Mouse (Mus musculus) forebrain, embryonic 11.5 days (tissue): ENCODE results near the gene 1700029J07Rik. TPM values are rescaled to one million over a fixed set of nuclear protein-coding genes. Genes with fewer than 3 reads are reported as not detected.

ENCODE experiments used
- ATAC-seq: fragments of 200-750 bp; cut with Nextera tagmentation; replicated peaks from 2 replicates; pipeline ENCODE4 v1.8.0; 2017; ENCODE audit warnings: moderate TSS enrichment; ENCODE audit not compliant: low FRiP score
- DNase-seq: peaks from one replicate; pipeline ENCODE4 v3.0.0-alpha.2; 2017; ENCODE audit warnings: low spot score
- H3K27ac ChIP-seq: fragments of 300-500 bp; sonication (generic); 2 replicates; pipeline ENCODE4 v1.5.1; 2014; ENCODE audit warnings: low read depth, low read length
- H3K27me3 ChIP-seq: fragments of 300-500 bp; sonication (generic); 2 replicates; pipeline ENCODE4 v1.6.1; 2014; ENCODE audit warnings: mild to moderate bottlenecking, low read length, mixed read lengths; ENCODE audit not compliant: control insufficient read depth, insufficient read depth
- H3K36me3 ChIP-seq: fragments of 300-500 bp; sonication (generic); 2 replicates; pipeline ENCODE4 v1.6.1; 2014; ENCODE audit warnings: mild to moderate bottlenecking, low read length, moderate library complexity, mixed read lengths; ENCODE audit not compliant: control insufficient read depth, insufficient read depth
- H3K4me1 ChIP-seq: fragments of 300-500 bp; sonication (generic); replicated peaks from 2 replicates; pipeline ENCODE4 v1.6.1; 2014; ENCODE audit warnings: low read length, mixed read lengths; ENCODE audit not compliant: control insufficient read depth, insufficient read depth
- H3K4me2 ChIP-seq: fragments of 300-500 bp; sonication (generic); 2 replicates; pipeline ENCODE4 v1.6.1; 2014; ENCODE audit warnings: low read depth, mild to moderate bottlenecking, low read length, moderate library complexity, mixed read lengths; ENCODE audit not compliant: severe bottlenecking
- H3K4me3 ChIP-seq: fragments of 300-500 bp; sonication (generic); 2 replicates; pipeline ENCODE4 v1.5.1; 2014; ENCODE audit warnings: low read depth, low read length
- H3K9ac ChIP-seq: fragments of 300-500 bp; sonication (generic); 2 replicates; pipeline ENCODE4 v1.6.1; 2014; ENCODE audit warnings: low read length
- H3K9me3 ChIP-seq: fragments of 300-500 bp; sonication (generic); 2 replicates; pipeline ENCODE4 v1.6.1; 2016; ENCODE audit warnings: low read length, mixed read lengths; ENCODE audit not compliant: control insufficient read depth
- WGBS: fragments of 180-500 bp; shearing (Covaris S2); extraction: QIAGEN DNeasy Blood & Tissue Kit; methylation state at CpG from one replicate; pipeline ENCODE4 v1.1.7; 2014; 5-methylcytosine and 5-hydroxymethylcytosine counted together
- polyA plus RNA-seq: library from polyadenylated mRNA; unstranded; fragments of >200 nt; fragmentation: Nextera tagmentation; extraction: Ambion mirVana; gene quantifications from 2 replicates; pipeline ENCODE4 v1.2.1, GENCODE M21; 2014

Gene 1700029J07Rik
- polyA plus RNA-seq, 1 experiment from 2014 or later: 4.7 TPM

DNA sequence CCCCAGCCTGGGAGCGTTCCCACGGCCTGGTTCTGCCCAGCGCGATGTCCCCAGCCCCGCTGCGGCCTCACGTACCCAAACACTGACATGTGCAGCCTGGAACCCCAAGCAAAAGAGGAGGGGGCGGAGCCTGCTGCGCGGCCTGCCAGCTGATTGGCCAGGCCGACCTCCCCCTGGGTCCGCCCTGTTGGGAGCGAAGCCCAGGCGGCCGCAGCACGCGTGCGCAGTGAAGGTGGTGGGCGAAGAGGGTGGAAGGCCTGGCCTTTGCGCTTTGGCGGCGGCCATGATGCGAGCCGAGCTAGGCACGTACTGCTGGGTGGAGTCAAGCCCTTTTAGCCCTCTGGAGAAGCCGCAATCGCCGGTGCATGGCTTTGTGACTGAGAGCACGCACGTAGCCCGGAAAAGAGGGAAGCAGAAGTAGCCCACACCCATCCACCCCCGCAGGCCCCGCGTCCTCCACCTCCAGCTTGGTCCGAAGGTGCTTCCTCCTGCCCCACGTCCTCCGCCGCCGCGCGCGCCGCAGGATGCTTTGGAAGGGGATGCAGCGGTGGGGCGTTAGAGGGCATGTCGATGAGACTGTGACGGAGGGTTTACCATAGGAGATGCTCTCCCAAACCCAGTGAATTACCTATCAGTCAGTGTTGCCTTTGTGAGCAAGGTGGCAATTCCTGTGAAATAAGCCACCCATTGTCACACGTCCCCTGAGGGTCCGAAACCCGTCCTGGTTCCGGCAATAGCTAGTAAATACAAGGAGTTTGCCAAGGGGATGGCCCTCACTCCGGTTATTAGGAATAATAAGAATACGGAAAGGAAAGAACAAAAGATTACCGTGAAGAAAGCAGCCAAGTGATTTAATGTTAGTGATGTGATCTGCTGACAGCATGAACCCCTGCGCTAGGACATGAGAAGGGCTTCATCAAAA lies 25.0 kb upstream of the 1700029J07Rik start:
- H3K9me3 ChIP-seq: no peaks in the 10 kb centered on the region
- ATAC-seq (peak; percentile 99), DNase-seq (peak; percentile 100)
- no peaks in the 10 kb centered on the region; the same call in 1 of the 2 replicates for H3K36me3 ChIP-seq
- H3K27ac ChIP-seq: peak overlapping the region; percentile 95
- peak overlapping the region; percentile 47 for H3K4me3 ChIP-seq
- 5% methylated on average over 55 of the region's 55 CpGs for WGBS
- peaks cover 5% of the 10 kb centered on the region; the same call in 1 of the 2 replicates for H3K4me1 ChIP-seq
- H3K27me3 ChIP-seq: no peaks in the 10 kb centered on the region
- peak overlapping the region; percentile 90 for H3K9ac ChIP-seq
- peak overlapping the region; percentile 88 for H3K4me2 ChIP-seq

DNA sequence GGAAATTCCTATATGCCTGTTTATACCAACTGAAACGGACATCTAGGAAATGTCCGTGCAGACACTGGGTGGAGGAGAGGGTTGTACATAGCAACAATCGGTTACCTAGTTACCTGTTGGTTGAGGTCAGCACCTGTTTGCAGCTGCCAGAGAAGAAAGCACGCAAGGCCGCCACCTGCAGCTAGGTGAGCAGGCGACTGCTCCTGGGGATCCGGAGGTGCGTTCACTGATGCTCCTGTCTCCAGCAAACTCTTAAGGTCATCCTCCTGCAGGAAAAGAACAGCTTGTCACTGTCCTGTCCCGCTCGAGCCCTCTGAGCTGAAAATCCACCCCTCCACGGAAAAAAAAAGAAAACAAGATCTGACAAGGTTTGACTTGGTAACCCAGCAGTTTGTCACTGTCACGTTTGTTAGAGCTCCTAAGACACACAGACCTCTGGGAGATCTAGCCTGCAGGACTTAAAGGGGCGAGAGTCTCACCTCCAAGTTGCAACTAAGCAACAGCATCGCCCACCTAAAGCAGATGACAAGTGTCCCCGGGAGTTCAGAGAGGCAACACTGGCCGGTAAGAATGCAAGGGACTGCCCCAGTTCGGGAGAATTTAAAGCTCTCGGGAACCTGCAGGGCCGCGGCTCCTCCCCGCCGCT lies 24.2 kb upstream of the 1700029J07Rik start, which contains the start of gene Lrp2bp:
TSS of gene Lrp2bp (plus strand) at position 166 of the 646 bp plus-strand sequence.
- peak within 1 kb of the TSS; percentile 88 for H3K4me2 ChIP-seq
- ATAC-seq (no peak), DNase-seq (peak; percentile 62)
- peak within 1 kb of the TSS; percentile 95 for H3K27ac ChIP-seq
- peaks cover 5% of the 10 kb centered on the region; the same call in 1 of the 2 replicates for H3K4me1 ChIP-seq
- H3K4me3 ChIP-seq: peak within 1 kb of the TSS; percentile 47
- no peaks in the 10 kb centered on the region; the same call in 1 of the 2 replicates for H3K36me3 ChIP-seq
- 3% methylated on average over 22 of the region's 22 CpGs for WGBS
- H3K9me3 ChIP-seq: no peaks in the 10 kb centered on the region
- H3K9ac ChIP-seq: peak within 1 kb of the TSS; percentile 90
- H3K27me3 ChIP-seq: no peaks in the 10 kb centered on the region

DNA sequence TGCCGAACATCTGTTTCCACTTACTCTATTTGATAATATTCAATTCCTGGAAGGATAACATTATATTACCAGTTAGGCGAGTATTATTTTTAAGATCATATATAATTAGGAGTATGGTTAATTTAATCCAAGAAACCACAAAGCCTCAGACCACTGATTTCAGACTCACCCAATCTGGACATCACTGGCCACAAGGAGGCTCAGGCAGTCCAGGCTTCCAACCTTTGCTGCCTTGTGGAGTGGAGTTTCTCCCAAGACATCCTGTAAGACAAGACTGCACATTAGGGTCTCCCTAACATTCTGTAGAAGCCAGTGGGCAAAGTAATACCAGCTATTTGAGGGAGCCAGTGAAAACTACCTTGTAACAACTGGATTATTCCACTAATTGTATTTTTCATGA lies 23.2 kb upstream of the 1700029J07Rik start:
- no peak for ATAC-seq
- no peak overlapping the region for H3K9ac ChIP-seq
- peaks cover 5% of the 10 kb centered on the region; the same call in 1 of the 2 replicates for H3K4me1 ChIP-seq
- no peaks in the 10 kb centered on the region for H3K27me3 ChIP-seq
- H3K4me3 ChIP-seq: no peak overlapping the region
- no peak overlapping the region for H3K4me2 ChIP-seq
- H3K27ac ChIP-seq: no peak overlapping the region
- no peaks in the 10 kb centered on the region; the same call in 1 of the 2 replicates for H3K36me3 ChIP-seq
- H3K9me3 ChIP-seq: no peaks in the 10 kb centered on the region
- 86% methylated on average over 2 of the region's 2 CpGs for WGBS
- DNase-seq: no peak

DNA sequence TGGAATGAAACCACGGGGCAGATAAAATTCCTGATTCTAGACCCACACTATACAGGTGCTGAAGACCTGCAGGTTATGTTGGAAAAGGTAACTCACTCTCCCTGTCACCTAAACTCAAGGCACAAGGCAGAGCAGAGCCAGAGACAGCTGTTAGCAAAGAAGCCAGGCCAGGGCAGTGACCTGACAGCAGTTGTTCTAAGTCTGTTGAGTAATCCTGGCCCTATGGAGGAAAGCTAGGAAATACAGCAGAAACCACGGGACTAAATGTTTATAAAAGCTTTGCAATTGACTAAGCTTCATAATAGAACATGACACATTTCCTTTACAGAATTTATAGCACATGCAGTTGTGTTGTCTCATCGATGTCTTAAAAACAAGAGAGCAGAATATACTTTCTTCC lies 20.5 kb upstream of the 1700029J07Rik start:
- 88% methylated on average over 3 of the region's 3 CpGs for WGBS
- Histone ChIP-seq H3K4me3 (no peak overlapping the region), H3K4me2 (no peak overlapping the region), H3K36me3 (no peaks in the 10 kb centered on the region; the same call in 1 of the 2 replicates), H3K27ac (no peak overlapping the region), H3K9me3 (no peaks in the 10 kb centered on the region), H3K27me3 (no peaks in the 10 kb centered on the region), H3K9ac (no peak overlapping the region), H3K4me1 (peaks cover 5% of the 10 kb centered on the region; the same call in 1 of the 2 replicates)
- no peak for ATAC-seq
- DNase-seq: no peak

DNA sequence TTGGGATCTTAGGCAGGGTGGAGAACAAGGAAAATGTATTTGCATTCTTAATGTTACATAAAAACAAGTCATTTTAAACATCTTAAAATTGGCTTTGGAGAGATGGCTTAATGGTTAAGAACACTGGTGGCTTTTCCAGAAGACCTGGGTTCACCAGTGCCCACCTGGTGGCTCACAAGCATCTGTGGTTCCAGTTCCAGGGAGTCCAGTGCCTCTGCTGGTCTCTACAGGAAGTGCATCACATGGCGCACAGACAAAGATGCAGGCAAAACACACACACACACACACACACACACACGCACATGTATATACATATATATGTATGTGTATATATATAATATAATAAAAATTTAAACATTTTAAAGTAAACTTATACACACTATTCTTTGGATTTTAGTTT lies 19.1 kb upstream of the 1700029J07Rik start:
- Histone ChIP-seq H3K27me3 (no peaks in the 10 kb centered on the region), H3K4me1 (no peaks in the 10 kb centered on the region), H3K27ac (no peak overlapping the region), H3K4me2 (no peak overlapping the region), H3K9ac (no peak overlapping the region), H3K36me3 (no peaks in the 10 kb centered on the region; the same call in 1 of the 2 replicates), H3K4me3 (no peak overlapping the region), H3K9me3 (no peaks in the 10 kb centered on the region)
- ATAC-seq: no peak
- DNase-seq: no peak
- 97% methylated on average over 2 of the region's 2 CpGs for WGBS

DNA sequence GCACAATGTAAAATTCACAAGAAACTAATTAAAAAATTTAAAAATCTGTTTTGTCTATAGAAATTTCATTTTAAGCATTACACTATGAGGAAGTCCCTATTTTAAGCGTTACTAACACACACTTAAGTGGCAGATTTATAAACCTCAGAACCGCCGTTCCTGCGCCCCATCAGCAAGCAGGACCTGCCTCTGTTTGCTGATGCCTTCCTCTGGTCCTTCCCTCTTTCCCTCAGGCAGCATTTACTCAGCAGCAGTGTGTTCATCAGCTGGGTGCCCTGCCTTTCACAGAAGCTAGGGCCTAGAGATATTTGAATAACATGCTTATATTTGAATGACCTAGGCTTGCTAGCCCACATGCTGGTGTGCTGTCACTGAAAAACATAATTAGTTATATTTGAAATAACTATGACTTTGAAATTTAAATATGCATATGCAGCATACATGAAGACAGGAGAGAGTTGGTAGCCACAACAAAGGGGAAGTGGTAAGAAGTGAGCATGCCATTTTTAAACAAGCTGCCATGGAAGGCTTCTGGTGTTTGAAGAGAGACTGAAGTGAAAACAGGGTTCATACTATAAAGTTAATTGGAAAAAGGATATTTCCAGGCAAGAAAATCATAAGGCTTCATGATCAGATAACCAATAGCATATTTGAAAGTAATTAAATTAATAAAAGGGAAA lies 15.7 kb upstream of the 1700029J07Rik start:
- no peak for DNase-seq
- ATAC-seq: no peak
- H3K4me1 ChIP-seq: no peaks in the 10 kb centered on the region
- no peak overlapping the region for H3K27ac ChIP-seq
- WGBS: 92% methylated on average over 4 of the region's 4 CpGs
- H3K27me3 ChIP-seq: no peaks in the 10 kb centered on the region
- no peaks in the 10 kb centered on the region for H3K9me3 ChIP-seq
- no peak overlapping the region for H3K4me3 ChIP-seq
- H3K4me2 ChIP-seq: no peak overlapping the region
- no peak overlapping the region for H3K9ac ChIP-seq
- peaks cover 2% of the 10 kb centered on the region; the same call in 1 of the 2 replicates for H3K36me3 ChIP-seq

DNA sequence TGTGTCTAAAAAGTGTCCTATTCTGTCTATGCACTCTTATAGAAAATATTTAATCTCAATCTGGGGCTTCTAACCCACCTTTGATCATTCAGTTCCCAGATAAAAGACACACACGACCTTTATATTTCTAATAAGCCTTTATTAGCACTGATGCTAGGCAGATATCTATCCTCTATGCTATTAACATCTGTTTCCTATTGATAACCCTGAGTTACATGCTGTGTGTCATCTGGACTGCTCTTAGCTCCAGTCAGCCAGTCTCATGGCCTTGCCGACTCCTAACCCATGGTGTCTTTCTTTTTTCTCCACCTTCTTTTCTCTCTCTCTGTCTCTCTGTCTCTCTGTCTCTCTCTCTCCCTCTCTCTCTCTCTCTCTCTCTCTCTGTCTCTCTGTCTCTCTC lies 13.1 kb upstream of the 1700029J07Rik start:
- H3K27me3 ChIP-seq: no peaks in the 10 kb centered on the region
- ATAC-seq (no peak), DNase-seq (no peak)
- no peak overlapping the region for H3K9ac ChIP-seq
- WGBS: 72% methylated on average over 2 of the region's 2 CpGs
- no peak overlapping the region for H3K27ac ChIP-seq
- no peaks in the 10 kb centered on the region for H3K4me1 ChIP-seq
- H3K4me3 ChIP-seq: no peak overlapping the region
- H3K36me3 ChIP-seq: peaks cover 2% of the 10 kb centered on the region; the same call in 1 of the 2 replicates
- H3K9me3 ChIP-seq: no peaks in the 10 kb centered on the region
- H3K4me2 ChIP-seq: no peak overlapping the region

DNA sequence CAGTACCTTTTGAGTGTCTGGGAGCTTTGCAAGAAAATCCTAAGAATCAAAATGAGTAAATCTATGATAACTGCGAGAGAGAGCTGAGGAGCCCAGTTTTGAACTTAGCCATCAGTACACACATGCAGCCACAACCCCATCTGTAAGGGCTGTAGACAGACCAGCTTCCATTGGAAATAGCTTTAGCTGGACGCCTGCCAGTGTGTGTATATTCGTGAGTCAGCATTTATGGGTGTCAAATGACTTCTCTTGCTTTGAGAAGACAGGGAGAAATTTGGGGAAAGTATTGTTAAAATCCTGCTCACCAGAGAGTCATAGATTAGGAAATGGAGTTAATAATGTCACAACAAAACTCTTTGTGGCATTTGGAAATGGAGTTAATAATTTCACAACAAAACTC lies 11.6 kb upstream of the 1700029J07Rik start:
- Histone ChIP-seq H3K9ac (no peak overlapping the region), H3K4me1 (no peaks in the 10 kb centered on the region), H3K27me3 (no peaks in the 10 kb centered on the region), H3K36me3 (peaks cover 2% of the 10 kb centered on the region; the same call in 1 of the 2 replicates), H3K4me2 (no peak overlapping the region), H3K9me3 (no peaks in the 10 kb centered on the region), H3K4me3 (no peak overlapping the region), H3K27ac (no peak overlapping the region)
- DNase-seq (no peak), ATAC-seq (no peak)
- 84% methylated on average over 3 of the region's 3 CpGs for WGBS
